Comparison of ENCODE assay signal across 9 mouse cellular contexts in the genomic region with DNA sequence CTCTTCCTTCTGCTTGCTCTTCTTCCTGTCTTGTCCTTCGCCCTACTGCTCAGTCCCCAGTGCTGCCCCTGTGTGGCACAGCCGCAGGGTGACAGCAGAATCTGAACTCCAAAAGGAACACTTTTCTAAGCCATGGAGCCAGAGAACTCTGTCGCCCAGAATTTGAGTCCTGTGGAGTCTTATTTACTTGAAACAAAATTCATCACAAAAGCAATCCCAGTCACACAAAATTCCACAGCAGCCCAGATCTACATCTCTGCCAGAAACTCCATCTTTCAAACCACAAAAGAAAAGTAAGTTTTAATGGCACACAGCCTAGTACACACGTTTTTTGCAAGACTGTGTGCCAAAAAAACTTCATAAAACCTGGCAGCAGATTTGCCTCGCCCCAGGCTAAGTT. TPM values are rescaled to one million over a fixed set of nuclear protein-coding genes. Genes with fewer than 3 reads are reported as not detected.
DNase-seq lines count a peak whose midpoint lies in the region; ATAC-seq and TF ChIP-seq lines count a peak whose summit lies in the region.
"Had no signal": no experiment of that assay in that cellular context is flagged by ENCODE, and none has a peak within 500 bp of the region (broad histone marks: within the 10 kb centered on the region; RNA-seq: fewer than 3 reads in every experiment).

No protein-coding gene starts in this region.

- no peak for TF ChIP-seq EP300 in heart, adult 2 months (IDR thresholded peaks at IDR 0.05; ENCODE audit: insufficient read depth, low read depth, low read length)
- no peak for TF ChIP-seq EP300 in heart, postnatal 0 days (IDR thresholded peaks at IDR 0.05; ENCODE audit: low read depth)
- TF ChIP-seq EP300 in liver, postnatal 0 days (IDR thresholded peaks at IDR 0.05; ENCODE audit: low read depth), result no peak

- H3K4me1 ChIP-seq in heart, adult 2 months (ENCODE audit: control insufficient read depth, insufficient read depth, low read length), result peaks cover 15% of the 10 kb centered on the region
- H3K4me1 ChIP-seq in heart, postnatal 0 days (ENCODE audit: control insufficient read depth, insufficient read depth), result peaks cover 20% of the 10 kb centered on the region
- peaks cover 25% of the 10 kb centered on the region for H3K4me1 ChIP-seq in liver, postnatal 0 days (ENCODE audit: insufficient read depth)

- H3K4me2 ChIP-seq in heart, postnatal 0 days (ENCODE audit: low read depth, low read length), result peak overlapping the region; percentile 42
- H3K4me2 ChIP-seq in liver, postnatal 0 days (ENCODE audit: low read depth, low read length), result peak overlapping the region; percentile 50
- H3K4me2 ChIP-seq: midbrain, embryonic 12.5 days had no signal

- DNase-seq in heart, adult 2 months, result peak; percentile 43
- DNase-seq in heart, postnatal 25 days (ENCODE audit: low spot score), result no peak
- peak; percentile 46 for DNase-seq in heart, postnatal 0 days (ENCODE audit: low spot score)
- peak; percentile 31 for DNase-seq in liver, postnatal 0 days
- DNase-seq in retina, embryonic 14.5 days (ENCODE audit: low spot score), result peak; percentile 24
- DNase-seq in right cerebral cortex, postnatal 36 days (ENCODE audit: low spot score in 2 of 2), result no peak

- TF ChIP-seq CTCF in heart, adult 2 months (IDR thresholded peaks at IDR 0.05), result peak; percentile 73
- TF ChIP-seq CTCF in heart, postnatal 0 days (IDR thresholded peaks at IDR 0.05; ENCODE audit: low read depth), result peak; percentile 55
- peak; percentile 60 for TF ChIP-seq CTCF in liver, postnatal 0 days (IDR thresholded peaks at IDR 0.05; ENCODE audit: low read depth)

- peak; percentile 62 for ATAC-seq in CD4-positive, CD25-positive, alpha-beta regulatory T cell, adult 4 months
- ATAC-seq in cerebellum, adult (ENCODE audit: insufficient number of reproducible peaks, low FRiP score, low TSS enrichment), result peak; percentile 84
- ATAC-seq in heart, postnatal 0 days (ENCODE audit: insufficient read depth, low read depth), result peak; percentile 71
- ATAC-seq in liver, postnatal 0 days, result peak; percentile 28; the same call in 1 of the 2 replicates

- H3K36me3 ChIP-seq in heart, adult 2 months (ENCODE audit: control insufficient read depth, insufficient read depth, low read length), result peaks cover 14% of the 10 kb centered on the region
- H3K36me3 ChIP-seq in heart, postnatal 0 days (replicated peaks; ENCODE audit: control insufficient read depth, insufficient read depth, low read length), result peaks cover 16% of the 10 kb centered on the region
- H3K36me3 ChIP-seq in liver, postnatal 0 days (replicated peaks; ENCODE audit: insufficient read depth, low read length), result peaks cover 18% of the 10 kb centered on the region

- H3K27me3 ChIP-seq in heart, adult 2 months (ENCODE audit: control insufficient read depth, insufficient read depth, low read length), result no peaks in the 10 kb centered on the region
- no peaks in the 10 kb centered on the region for H3K27me3 ChIP-seq in heart, postnatal 0 days (ENCODE audit: control insufficient read depth, insufficient read depth, low read length)
- H3K27me3 ChIP-seq in liver, postnatal 0 days (ENCODE audit: insufficient read depth, low read length), result no peaks in the 10 kb centered on the region
- H3K27me3 ChIP-seq: midbrain, embryonic 12.5 days had no signal

- no peak for TF ChIP-seq POLR2A in heart, adult 2 months (IDR thresholded peaks at IDR 0.05; ENCODE audit: insufficient read depth, low read depth, low read length)

- peak overlapping the region; percentile 40 for H3K27ac ChIP-seq in heart, adult 2 months
- H3K27ac ChIP-seq in heart, postnatal 0 days (ENCODE audit: low read depth), result peak overlapping the region; percentile 67
- peak overlapping the region; percentile 68 for H3K27ac ChIP-seq in liver, postnatal 0 days (ENCODE audit: low read depth)
- H3K27ac ChIP-seq: midbrain, embryonic 12.5 days had no signal

- H3K9ac ChIP-seq in heart, adult 2 months (ENCODE audit: low read depth, low read length), result peak overlapping the region; percentile 13
- H3K9ac ChIP-seq in heart, postnatal 0 days (replicated peaks; ENCODE audit: low read depth, low read length), result no peak overlapping the region
- H3K9ac ChIP-seq in liver, postnatal 0 days (replicated peaks), result no peak overlapping the region
- H3K9ac ChIP-seq: midbrain, embryonic 12.5 days had no signal

- peaks cover 6% of the 10 kb centered on the region for H3K79me2 ChIP-seq in heart, adult 2 months (replicated peaks; ENCODE audit: control insufficient read depth, insufficient read depth, low read length)

- H3K9me3 ChIP-seq in heart, postnatal 0 days (replicated peaks; ENCODE audit: control insufficient read depth, low read length), result no peaks in the 10 kb centered on the region
- no peaks in the 10 kb centered on the region for H3K9me3 ChIP-seq in liver, postnatal 0 days (ENCODE audit: low read length)
- H3K9me3 ChIP-seq: midbrain, embryonic 12.5 days had no signal

- 9% methylated on average over 5 of the region's 5 CpGs for WGBS in heart, adult 2 months
- WGBS in heart, postnatal 0 days, result 27% methylated on average over 5 of the region's 5 CpGs
- 38% methylated on average over 5 of the region's 5 CpGs for WGBS in liver, postnatal 0 days (ENCODE audit: insufficient replicate concordance)

- H3K4me3 ChIP-seq in heart, adult 2 months, result peak overlapping the region; percentile 32
- H3K4me3 ChIP-seq in heart, postnatal 0 days (ENCODE audit: low read depth, low read length), result peak overlapping the region; percentile 17
- no peak overlapping the region for H3K4me3 ChIP-seq in liver, postnatal 0 days (ENCODE audit: low read depth, low read length)
- H3K4me3 ChIP-seq: midbrain, embryonic 12.5 days had no signal

- intact Hi-C loops in heart, adult 2 months (cut with DNase I), result loop anchor here (10.0 kb wide), 1 partner anchor 372 kb away; the partner anchor contains the start of genes A930002H24Rik and Fer
- intact Hi-C loops in heart, postnatal 25 days (cut with DNase I), result no loop called here

RNA-seq across cellular contexts. Expression of gene Fbxl17, which starts 6.5 kb away (rescaled TPM):
- total RNA-seq in heart, adult 2 months (2021), result 10 to 100 TPM; 25.5 to 25.9 TPM
- 7.8 and 15.0 TPM in 2 replicates for polyA plus RNA-seq in heart, adult 2 months (2012; rRNA removed)
- 10 to 100 TPM; 23.5 to 25.5 TPM for total RNA-seq in heart, postnatal 25 days (2021)
- 10 to 100 TPM in 1 of 2 experiments, 1 to 10 TPM in 1; 5.0 to 11.7 TPM for polyA plus RNA-seq in CD4-positive, CD25-positive, alpha-beta regulatory T cell, adult 4 months (2017; shearing (Covaris generic))
- total RNA-seq in heart, postnatal 0 days (2014; rRNA removed; ENCODE audit: low replicate concordance), result 20.5 and 26.3 TPM in 2 replicates
- polyA plus RNA-seq in heart, postnatal 0 days (2015; fragmentation: Nextera tagmentation; extraction: Ambion mirVana), result 10.4 and 11.4 TPM in 2 replicates
- polyA plus RNA-seq in liver, postnatal 0 days (2015; fragmentation: Nextera tagmentation; extraction: Ambion mirVana), result 3.3 and 5.0 TPM in 2 replicates

Comparison
In these comparisons a context has a peak if more than half of its experiments do, and no peak if none do; other contexts are left out.
1. DNase-seq: peak in heart, adult 2 months (2 of 2), heart, postnatal 0 days (single experiment), liver, postnatal 0 days (single experiment) and retina, embryonic 14.5 days (single experiment); none in heart, postnatal 25 days (single experiment) and right cerebral cortex, postnatal 36 days (0 of 2).
2. ATAC-seq: peak in every context shown above with its lines; median percentile 84 in cerebellum, adult; 71 in heart, postnatal 0 days; 62 in CD4-positive, CD25-positive, alpha-beta regulatory T cell, adult 4 months; 28 in liver, postnatal 0 days.
3. Peak in every context shown above with its lines, with median percentiles within 50 percentile points of each other: H3K27ac ChIP-seq and CTCF ChIP-seq.